Mouse (Mus musculus): ENCODE results near the gene Pnma1. TPM values are rescaled to one million over a fixed set of nuclear protein-coding genes. Genes with fewer than 3 reads are reported as not detected.
A peak's percentile ranks its signal among the peaks of the same experiment; 100 is the strongest.

The Pnma1 gene
- total RNA-seq, 2 experiments from 2014 or later, result 0.14 to 0.18 TPM

- intact Hi-C loops (cut with DNase I), result no loop called here
- DNase-seq (ENCODE audit: low spot score), result no peak
These were observed 31.8 kb upstream of the Pnma1 start for GRCm38 (mm10) chr12:84180090-84180489.

DNA sequence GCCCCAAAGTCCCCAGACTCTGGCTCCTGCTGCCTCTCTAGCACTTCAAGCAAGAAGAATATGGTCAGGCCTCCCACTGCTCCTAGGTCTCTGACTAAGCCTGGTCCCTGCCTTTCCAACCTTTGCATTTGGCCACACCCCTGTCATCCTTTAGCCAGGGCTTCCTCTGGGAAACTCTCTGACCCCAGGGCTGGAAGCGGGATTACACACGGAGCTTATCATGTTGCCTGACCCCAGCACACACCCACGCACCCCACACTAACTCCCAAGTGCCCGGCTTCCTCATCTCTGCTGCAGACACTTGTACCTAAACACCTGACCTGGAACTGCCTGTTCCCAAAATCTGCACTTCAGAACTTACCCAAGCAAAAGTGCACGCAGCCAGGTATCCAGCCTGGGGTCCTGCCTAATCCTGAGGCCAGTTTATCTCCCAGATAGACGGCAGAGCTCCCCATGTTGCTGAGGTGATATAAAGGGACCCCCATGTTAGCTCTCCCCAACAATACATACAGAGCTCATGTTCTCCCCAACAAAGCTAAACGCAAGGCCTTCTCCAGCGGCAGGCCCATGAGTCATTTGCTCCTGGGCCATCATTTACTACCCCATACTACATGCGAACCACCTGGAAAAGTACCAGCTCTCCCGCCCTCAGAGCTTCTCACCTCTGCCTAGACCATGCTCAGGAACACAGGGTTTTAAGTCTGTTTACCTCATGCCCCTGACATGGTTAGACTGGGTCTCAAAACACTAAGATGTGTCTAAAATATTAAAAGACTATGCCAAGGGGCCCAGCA, 30.6 kb upstream of the Pnma1 start:
- intact Hi-C loops (cut with DNase I), result loop anchor here (5.0 kb wide), 1 partner anchor 38 kb away; the partner anchor contains the start of gene Elmsan1
- no peak for DNase-seq (ENCODE audit: low spot score)

GRCm38 (mm10) chr12:84178052-84178451, 29.8 kb upstream of the Pnma1 start:
- intact Hi-C loops (cut with DNase I), result loop anchor here (5.0 kb wide), 1 partner anchor 39 kb away; the partner anchor contains the start of gene Elmsan1
- DNase-seq (ENCODE audit: low spot score), result no peak

DNA sequence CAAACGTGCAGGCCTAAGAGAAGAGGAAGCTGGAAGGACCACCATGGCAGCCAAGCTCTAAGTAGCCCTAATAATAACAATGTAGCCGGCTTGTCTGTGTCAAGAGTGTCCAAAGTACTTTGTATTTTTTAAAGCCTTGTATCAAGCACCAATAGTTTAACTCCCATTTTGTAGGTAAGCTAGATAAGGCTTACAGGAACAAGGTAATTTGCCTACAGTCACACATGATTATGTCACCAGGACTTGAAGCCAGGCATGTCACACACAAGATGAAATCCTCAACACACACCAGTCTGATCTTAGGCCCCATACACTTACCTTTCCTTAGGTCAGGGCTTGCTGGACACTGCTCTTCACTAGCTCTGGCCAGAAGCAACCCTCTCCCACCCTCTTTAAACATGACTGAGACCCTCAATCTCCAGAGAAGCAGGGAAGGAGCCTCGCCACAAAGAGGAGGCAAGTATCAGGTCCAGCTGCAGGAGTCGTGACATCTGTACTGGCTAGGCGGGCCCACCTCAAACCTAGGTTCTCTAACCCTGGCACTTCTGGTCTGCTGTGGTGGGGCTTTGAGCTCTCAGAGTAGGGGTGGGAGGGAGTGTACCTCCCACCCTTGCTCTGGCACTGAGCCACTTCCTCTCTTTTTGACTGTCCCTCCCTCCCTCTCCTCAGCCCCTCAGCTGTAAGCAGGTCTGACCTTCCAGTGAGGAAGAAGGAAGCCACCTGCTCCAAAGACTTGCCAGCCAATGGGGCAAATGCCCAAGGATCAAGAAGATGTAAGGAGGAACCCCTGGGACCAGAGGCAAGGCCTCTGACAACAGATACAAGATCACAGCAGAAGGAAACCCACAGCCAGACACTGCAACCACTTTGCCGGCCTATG, 28.8 kb upstream of the Pnma1 start:
- no peak for DNase-seq (ENCODE audit: low spot score)
- intact Hi-C loops (cut with DNase I), result loop anchor here (5.0 kb wide), 1 partner anchor 40 kb away; the partner anchor contains the start of gene Elmsan1

DNA sequence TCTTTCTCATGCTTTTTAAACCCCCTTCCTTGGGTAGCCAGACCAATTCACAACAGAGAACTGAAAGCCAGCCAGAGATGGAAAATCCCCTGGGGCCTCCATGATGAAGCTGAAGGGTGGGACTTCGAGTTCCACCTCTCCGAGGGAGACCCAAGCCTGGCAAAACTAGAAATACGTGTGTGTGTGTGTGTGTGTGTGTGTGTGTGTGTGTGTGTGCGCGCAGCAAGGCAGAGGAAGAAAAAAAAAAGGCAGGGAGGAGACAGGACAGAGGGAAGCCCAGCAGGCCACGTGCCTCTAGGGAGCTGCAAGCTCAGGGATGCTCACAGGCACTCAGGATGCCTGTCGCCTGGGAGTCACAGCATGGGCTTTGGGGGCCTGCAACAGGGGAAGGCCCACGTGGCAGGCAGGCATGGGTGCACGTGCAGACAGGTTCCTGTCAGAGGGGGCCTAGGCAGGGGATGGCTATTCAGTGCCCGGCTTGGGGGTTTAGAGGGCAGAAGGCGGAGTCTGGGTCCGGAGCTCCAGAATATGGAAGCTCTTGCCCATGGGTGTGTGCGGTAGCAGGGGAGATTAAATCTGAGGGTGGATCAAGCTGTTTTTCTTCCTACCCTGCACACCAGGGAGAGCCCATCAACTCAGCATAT, 28.0 kb upstream of the Pnma1 start:
- intact Hi-C loops (cut with DNase I), result loop anchor here (5.0 kb wide), 1 partner anchor 41 kb away; the partner anchor contains the start of gene Elmsan1

DNA sequence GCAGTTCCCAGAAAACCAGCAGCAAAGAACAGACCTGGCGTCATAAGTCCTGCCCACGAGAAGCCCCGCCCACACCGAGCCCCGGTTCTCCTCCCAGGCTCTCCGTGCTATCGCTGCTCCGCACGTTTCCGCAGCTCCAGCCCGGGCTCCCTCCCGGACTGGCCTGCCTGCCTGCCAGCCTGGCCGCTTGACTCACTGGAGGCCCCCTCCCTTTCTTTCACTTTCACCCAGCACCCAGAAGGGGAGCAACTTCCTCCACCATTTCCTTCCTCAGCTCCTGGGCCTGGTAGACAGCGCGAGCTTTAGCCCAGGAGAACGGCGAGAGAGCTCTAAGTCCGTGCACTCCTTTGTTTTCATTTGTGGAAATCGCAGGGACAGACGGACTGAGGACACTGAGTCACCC, 27.4 kb upstream of the Pnma1 start:
- intact Hi-C loops (cut with DNase I), result loop anchor here (5.0 kb wide), 1 partner anchor 42 kb away; the partner anchor contains the start of gene Elmsan1
- DNase-seq (ENCODE audit: low spot score), result peak; percentile 87

More for the DNA sequence above, 28.0 kb upstream of the Pnma1 start:
- DNase-seq (ENCODE audit: low spot score), result no peak

GRCm38 (mm10) chr12:84174871-84175270, 26.6 kb upstream of the Pnma1 start:
- intact Hi-C loops (cut with DNase I), result loop anchor here (5.0 kb wide), 1 partner anchor 42 kb away; the partner anchor contains the start of gene Elmsan1

GRCm38 (mm10) chr12:84174190-84174811, 26.0 kb upstream of the Pnma1 start:
- DNase-seq (ENCODE audit: low spot score), result no peak
- intact Hi-C loops (cut with DNase I), result no loop called here

More at GRCm38 (mm10) chr12:84174871-84175270, 26.6 kb upstream of the Pnma1 start:
- peak; percentile 69 for DNase-seq (ENCODE audit: low spot score)

GRCm38 (mm10) chr12:84173309-84173915, 25.1 kb upstream of the Pnma1 start:
- DNase-seq (ENCODE audit: low spot score), result no peak
- intact Hi-C loops (cut with DNase I), result no loop called here

DNA sequence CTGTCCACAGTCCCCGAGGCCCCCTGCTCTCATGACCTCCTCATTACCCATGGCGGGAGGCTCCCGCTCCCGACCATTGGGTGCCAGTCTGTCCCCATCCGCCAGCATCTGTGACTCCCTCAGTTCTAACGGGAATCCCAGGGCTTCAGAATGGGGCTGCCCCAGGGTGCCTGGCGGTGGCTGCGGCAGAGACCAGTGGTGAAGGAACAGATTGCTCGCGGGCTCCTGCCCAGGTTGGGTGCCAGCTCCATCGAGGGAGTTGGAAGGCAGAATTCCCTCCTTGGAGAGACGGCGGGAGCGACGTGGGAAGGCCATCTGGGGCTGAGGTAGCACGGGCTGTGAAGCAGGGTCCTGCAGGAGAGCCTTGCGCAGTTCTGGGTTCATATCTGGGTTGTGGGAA, 24.6 kb upstream of the Pnma1 start:
- no peak for DNase-seq (ENCODE audit: low spot score)
- intact Hi-C loops (cut with DNase I), result no loop called here

DNA sequence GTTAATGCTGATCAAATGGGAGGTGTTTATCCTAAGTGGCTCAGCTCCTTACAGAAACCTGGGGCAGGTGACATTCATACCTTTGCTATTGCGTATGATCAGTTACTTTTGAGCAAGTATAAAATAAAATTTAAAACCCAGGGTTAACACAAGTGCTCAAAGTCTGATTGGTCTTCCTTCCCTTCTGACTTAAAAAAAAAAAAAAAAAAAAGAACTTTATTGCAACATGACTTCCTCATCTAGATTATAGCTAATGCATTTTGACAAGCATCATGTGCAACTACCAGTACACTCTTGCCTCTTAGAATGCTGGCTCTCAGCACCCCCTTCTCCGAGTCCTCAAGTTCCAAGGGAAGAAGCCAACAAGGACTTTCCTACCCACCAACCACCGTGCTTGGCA, 23.9 kb upstream of the Pnma1 start:
- intact Hi-C loops (cut with DNase I), result no loop called here
- no peak for DNase-seq (ENCODE audit: low spot score)

DNA sequence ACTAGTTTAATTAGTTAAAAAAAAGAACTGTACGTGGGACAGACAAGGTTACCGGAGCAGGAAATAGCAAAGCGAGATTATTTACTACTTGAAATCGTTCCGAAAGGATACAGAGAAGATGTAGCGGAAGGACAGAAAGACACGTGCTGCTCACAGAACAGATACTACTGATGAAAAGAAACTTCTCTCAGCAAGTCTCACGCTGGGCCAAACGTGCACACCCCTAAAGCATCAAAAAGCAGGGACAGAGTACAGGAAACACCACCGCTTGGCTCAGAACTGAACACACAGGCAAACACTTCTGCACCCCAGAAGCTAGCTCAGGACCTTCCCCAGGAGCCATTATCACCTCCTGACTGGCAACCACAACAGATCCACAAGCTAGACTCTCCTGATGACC, 22.3 kb upstream of the Pnma1 start:
- no peak for DNase-seq (ENCODE audit: low spot score)
- intact Hi-C loops (cut with DNase I), result no loop called here

DNA sequence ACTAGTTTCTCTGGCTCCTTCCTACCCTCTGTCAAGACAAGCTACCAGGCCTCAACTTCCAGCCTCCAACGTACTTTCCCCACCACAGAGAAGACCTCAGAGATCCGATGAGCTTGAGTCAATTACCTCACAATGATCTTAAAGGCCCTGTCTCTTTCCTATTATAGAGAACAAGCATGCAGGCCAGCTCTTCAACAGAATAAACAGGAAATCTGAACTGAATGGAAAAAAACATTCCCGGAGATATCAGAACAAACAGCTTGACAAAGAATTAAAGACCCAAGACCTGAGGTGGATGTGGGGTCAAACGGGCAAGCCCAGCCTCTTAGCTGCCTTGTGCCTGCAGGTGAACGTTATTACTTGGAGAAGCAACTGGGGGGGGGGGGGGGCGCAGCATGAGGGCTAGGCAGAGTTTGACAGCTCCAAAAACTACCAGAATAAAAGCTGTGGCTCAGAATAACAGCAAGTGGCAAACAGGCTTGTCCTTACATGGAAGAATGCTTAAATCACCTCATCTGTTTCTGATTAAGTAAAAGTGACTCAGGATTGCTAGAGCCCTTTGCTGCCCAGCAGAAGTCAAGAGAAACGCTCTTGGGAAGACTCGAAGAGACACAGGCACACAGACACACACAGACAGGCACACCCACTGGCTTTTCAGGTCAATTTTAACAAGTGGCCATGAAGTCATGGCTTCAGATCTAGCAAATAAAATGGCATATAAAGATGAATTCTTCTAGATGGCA, 17.5 kb upstream of the Pnma1 start:
- DNase-seq (ENCODE audit: low spot score), result no peak
- intact Hi-C loops (cut with DNase I), result no loop called here

- intact Hi-C loops (cut with DNase I), result loop anchor here (1.0 to 5.0 kb wide), 2 partner anchors 54 to 86 kb away; partner anchors contain the start of gene Elmsan1
- DNase-seq (ENCODE audit: low spot score), result no peak
These were observed 15.4 kb upstream of the Pnma1 start for GRCm38 (mm10) chr12:84163586-84164110.

- no peak for DNase-seq (ENCODE audit: low spot score)
- intact Hi-C loops (cut with DNase I), result loop anchor here (1.0 to 5.0 kb wide), 2 partner anchors 54 to 86 kb away; partner anchors contain the start of gene Elmsan1
These were observed 14.8 kb upstream of the Pnma1 start for GRCm38 (mm10) chr12:84163133-84163532.

GRCm38 (mm10) chr12:84161616-84162433, 13.5 kb upstream of the Pnma1 start:
- DNase-seq (ENCODE audit: low spot score), result no peak
- intact Hi-C loops (cut with DNase I), result loop anchor here (5.0 kb wide), 1 partner anchor 55 kb away; the partner anchor contains the start of gene Elmsan1

- intact Hi-C loops (cut with DNase I), result loop anchor here (5.0 kb wide), 1 partner anchor 56 kb away; the partner anchor contains the start of gene Elmsan1
- DNase-seq (ENCODE audit: low spot score), result no peak
These were observed 12.8 kb upstream of the Pnma1 start for GRCm38 (mm10) chr12:84161116-84161515.
